Mouse (Mus musculus): ENCODE data around the gene Proz.

DNA sequence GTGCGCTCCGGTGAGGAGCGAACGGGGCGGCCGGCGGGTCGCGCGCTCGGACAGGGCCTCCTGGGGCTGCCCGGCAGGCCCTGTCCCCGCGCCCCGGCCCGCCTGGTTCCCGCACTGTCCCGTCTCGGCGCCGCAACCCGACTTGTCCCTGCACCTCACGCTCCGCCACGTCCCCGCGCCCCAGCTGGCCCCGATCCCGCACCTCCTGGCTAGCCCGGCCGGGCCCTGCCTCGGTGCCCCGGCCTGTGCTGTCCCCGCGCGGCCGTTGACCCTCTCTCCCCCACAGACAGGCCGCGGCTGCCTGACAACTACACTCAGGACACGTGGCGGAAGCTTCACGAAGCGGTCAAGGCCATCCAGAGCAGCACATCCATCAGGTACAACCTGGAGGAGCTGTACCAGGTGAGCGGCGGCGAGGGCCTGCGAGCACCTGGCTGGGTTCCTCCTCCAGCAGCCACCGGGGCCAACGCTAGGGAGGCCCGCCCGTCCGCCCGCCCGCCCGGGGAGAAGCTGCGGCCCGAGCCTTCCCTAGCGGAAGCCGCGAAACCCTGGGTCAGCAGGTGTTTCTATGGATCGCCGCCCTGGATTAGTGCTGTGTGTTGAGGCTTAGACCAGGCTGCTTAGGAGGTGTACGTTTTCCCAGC is 45.3 kb downstream of the Proz start:
- no peak for TF ChIP-seq POLR2A (IDR thresholded peaks at IDR 0.05; ENCODE audit: low read depth, low read length)
- TF ChIP-seq CTCF (conservative IDR thresholded peaks at IDR 0.05; ENCODE audit: insufficient read depth, insufficient read length, low read depth, low read length), result no peak

All from kidney, adult 2 months (tissue).